Mouse (Mus musculus): ENCODE results near the gene Acsm4.

Acsm4 gene

GRCm38 (mm10) chr7:119762166-119762697 is 72.4 kb downstream of the Acsm4 start:
- no peak for DNase-seq (ENCODE audit: low spot score)

Data from testis, postnatal 10 days (tissue).